Mouse (Mus musculus) adrenal gland, postnatal 4 days (tissue): ENCODE data around the gene Rnasek. TPM values are rescaled to one million over a fixed set of nuclear protein-coding genes. Genes with fewer than 3 reads are reported as not detected.

Experiments used
- DNase-seq, 2 experiments: peaks; one replicate each; pipeline ENCODE4 v3.0.0; 2021 to 2022; ENCODE audit warnings: low spot score in 2 of 2, mixed read lengths in 2 of 2
- total RNA-seq, 2 experiments: library from RNA; stranded (reverse); gene quantifications; 2 replicates each; pipeline ENCODE4 v1.2.3; 2021

The Rnasek gene
- total RNA-seq, 2 experiments from 2014 or later, result 160 to 164 TPM

DNA sequence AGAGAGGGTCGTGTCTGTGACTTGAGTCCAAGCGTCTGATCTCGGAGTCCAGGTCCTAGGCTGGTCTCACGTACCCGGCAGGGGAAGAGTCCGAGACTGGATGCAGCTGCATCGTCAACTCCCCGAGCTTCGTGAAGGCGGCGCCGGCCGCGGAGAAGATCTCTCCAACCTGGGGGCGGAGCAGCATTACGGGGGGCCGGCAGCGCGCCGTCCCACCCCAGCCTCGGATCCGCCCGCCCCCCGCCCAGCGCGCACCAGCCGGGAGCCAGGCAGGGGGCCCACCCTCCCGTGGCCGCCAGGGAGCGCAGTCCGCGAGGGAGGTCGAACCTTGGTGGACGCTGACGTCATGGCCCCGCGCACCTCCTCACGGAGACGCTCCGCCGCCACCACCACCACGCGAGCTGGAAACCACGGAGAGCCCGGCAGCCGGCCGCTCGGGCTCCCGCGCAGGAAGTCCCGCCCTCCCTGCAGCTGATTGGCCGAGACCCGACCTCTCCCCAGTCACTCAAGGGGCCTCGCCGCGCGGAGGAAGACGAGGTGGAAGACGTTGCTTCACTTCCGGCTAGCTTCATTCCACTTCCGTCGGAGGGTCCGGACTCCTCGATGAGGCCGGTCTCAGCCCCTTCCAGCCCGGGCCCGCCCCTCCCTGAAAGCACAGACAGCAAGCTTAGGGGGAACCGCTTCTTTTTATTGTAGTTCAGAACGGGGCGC, 2.0 kb downstream of the Rnasek start, which contains the start of gene 0610010K14Rik:
Gene 0610010K14Rik (minus strand): TSS at position 458 of the 711 bp plus-strand sequence.
- peak; percentile 95 to 96 for DNase-seq

DNA sequence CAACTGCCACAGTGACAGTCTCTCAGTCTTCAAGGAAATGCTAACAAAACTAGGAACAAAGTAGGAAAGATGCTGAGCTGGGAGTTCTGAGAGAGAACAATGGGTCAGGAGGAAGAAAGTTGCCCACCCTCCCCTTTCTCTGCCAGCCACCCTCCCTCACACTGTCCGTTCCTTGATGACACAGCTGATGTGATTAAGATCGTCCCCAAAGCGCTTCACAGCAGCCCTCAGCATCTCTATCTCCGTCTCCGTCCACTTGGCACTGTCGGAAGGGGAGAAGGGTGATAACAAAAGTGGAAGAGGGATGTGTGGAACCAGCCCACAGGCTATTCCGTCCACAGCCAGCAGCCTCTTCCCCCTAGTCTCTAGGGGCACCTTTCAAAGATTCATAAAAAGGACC, 2.9 kb downstream of the Rnasek start:
- DNase-seq, result no peak

DNA sequence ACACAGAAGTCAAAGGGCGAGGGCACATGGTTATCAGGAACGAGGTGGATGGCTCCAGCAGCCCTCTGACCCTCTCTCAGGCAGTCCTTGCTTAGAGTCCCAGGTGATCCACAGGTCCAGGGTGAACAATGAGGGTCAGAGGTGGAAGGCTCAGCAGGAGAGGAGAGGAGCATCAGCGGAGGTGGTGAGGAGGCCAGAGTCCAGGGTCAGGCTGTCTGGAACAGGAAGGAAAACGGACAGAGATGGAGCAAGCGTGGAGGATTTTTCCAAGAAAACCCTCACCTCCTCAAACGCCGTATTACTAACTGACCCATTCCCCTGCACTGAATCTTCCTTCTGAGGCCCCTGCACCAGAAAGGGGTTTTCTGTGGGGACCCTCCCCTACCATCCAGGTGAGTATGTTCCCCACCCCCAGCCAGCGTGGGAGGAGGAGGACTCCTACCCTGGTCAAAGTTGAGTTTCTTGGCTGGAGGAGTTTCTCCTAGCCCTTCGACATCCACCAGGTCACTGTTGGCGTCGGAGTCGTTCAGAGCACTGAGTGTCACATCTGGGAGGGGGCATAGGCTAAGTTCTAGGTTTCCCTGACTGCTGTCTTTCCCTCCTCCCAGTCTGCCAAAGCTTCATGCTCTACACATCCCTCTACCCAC, 4.3 kb downstream of the Rnasek start:
- no peak for DNase-seq

DNA sequence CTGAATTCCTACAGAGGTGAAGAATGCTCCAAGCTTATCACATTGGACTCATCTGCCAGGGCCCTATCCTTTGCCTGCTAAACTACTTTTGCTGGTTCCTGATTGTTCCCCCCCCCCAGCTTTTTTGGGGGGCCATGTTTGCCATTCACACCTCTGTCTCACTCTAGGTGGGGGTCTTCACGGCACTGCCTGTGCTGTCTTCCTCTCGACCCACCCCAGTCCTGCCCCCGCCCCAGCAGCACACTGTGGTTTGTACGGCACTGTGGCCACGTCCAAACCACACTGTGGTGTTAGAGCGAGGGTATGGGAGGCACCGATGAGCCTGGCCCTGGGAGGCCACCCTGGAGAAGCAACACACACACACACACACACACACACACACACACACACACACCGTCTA, 5.1 kb downstream of the Rnasek start:
- no peak for DNase-seq

- no peak for DNase-seq
These were observed 5.6 kb downstream of the Rnasek start for GRCm38 (mm10) chr11:70234037-70234436.

DNA sequence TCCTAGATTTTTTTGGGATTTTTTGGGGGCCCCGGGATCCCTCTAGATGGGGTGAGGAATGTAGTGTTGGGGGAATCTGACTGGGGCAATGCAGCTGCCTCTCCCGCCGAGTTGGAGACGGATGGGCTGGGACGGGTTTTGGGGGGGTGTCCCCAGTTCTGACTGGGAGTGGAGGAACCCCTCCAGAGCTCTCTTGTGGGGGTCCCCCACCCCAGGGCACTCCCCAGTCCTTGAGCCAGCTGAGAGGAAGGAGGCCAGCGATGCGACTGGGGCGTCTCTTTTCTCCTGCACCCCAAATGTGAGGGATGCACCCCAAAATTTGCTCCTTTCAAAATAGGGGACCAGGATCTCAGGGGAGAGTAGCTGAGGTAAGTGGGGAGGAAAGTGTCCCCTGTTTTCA, 6.6 kb downstream of the Rnasek start:
- DNase-seq, result no peak

- DNase-seq, result peak in 1 of 2 experiments; percentile 50
These were observed 7.1 kb downstream of the Rnasek start for GRCm38 (mm10) chr11:70232546-70232945.

DNA sequence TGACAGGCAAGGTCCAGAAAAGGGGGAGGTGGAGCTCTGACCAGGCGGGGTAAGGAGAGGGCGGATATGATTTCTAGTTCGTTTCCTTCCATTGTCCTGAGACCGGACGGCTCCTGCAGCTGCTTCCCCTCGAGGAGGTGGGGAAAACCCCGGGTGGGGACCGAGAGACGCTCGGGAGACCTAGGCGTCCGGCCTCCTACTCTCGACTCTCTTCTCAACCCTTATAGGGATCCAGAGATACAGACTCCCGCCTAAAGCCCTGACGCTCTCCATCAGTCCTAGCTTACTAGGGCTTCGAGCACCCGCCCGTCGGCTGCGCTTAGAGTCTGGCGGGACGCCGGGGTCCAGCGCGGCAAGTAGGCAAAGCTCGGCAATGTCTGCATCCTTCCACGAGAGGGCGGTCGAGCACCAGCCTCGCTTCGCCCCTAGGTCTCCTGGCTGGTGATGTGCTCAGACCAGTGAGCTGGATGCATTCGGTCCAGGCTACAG, 9.4 kb downstream of the Rnasek start:
- DNase-seq, result peak; percentile 64

DNA sequence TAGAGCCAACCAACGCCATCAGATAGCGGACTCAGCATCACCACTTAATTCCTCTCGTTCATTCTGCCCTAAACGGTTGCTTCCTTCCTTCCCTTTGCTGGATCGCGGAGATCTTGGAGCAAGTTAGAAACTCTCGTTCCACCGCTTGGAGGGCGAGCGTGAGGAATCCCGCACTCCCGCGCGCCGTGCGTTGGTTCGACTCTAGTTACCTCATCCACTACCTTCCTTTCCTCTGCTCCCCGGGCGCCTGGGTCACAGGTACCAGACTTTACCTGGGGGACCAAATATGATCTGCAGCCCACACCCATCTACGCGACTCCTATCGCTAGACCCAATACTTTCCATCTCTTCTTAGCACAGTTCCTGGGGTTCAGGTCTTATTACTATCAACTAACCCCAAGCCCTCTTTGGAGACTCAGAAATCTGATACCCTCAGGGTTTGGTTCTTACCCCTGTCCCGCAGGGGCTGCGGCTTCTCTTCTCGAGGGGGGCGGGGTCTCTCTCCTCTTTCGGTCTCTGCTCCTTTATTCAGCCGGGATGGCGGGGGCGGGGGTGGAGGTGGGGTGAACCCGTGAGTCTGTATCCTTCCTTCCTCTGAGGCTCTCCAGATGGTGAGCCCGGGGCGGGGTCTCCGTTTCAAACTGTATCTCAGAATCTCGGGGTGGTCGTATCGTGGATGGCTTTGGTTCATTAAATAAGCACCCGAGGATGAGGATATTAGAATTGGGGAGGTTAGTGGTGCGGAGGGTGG, 10.2 kb downstream of the Rnasek start, which contains the start of gene Bcl6b:
Gene Bcl6b (minus strand): TSS at position 539 of the 751 bp plus-strand sequence.
- DNase-seq, result no peak

DNA sequence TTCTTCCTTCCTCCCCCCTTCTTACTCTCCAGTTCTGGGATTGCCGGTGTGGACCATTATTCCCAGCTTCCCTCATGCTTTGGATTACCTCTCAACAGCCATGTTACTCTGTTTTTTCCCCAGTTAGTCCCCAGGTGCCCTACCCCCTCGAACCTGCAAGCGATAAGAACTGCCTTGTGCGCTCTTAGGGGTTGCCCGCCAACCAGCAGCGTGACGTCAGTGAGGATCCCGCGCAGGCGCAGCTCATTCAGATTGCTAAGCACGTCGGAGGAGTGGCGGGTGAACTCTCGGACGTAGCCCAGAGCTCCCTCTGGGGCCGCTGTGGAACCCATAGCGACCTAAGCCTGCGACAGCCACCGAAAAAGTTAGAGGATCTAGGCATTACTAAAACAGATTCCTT, 10.8 kb downstream of the Rnasek start:
- peak; percentile 55 to 59 for DNase-seq

DNA sequence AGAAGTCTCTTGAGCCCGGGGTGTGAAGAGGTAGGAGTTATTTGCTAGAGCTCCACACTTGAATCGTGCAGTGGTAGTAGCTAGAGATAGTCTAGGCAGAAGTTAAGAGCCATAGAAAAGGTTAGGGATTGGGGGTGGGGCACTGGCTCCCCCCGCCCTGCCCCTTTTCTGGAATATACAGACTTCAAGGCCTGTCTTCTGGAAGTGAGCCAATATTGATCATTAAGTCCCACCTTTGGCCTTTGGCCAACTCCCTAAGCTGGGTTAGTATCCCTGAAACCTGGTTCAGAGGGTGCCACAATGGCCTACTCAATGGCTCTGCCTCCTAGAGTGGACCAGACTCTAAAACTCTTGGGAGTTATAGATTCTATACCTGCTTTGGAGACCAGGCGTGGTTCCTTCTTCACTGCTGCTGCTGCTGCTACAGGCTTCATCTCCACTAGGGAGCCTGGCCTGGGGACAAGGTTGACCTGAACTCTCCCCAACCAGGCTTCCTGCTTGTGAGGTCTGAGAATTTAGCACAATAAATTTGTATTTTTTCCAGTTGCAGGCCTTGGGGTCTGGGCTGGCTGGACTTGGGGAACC, 11.9 kb downstream of the Rnasek start:
- no peak for DNase-seq

DNA sequence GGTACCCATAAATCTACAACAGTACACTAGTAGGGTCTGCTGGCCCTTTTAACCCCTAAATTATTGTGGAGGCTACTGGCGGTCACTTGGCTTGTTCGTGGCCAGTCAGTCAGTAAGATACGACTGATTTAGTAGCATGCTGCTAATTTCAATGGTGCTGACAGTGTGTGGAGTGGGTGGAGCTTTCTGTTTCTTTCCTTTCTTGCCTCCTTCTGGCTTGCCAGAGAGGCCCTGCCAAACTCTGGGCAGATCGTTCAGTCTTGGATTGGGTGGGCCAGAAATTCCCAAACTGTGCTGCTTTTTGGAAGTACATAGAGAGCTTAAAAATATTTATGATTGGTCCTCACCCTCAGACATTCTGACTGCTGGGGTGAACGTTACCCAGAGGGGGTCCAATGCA, 12.5 kb downstream of the Rnasek start:
- no peak for DNase-seq

- no peak for DNase-seq
These were observed 13.1 kb downstream of the Rnasek start for GRCm38 (mm10) chr11:70226602-70226890.

DNA sequence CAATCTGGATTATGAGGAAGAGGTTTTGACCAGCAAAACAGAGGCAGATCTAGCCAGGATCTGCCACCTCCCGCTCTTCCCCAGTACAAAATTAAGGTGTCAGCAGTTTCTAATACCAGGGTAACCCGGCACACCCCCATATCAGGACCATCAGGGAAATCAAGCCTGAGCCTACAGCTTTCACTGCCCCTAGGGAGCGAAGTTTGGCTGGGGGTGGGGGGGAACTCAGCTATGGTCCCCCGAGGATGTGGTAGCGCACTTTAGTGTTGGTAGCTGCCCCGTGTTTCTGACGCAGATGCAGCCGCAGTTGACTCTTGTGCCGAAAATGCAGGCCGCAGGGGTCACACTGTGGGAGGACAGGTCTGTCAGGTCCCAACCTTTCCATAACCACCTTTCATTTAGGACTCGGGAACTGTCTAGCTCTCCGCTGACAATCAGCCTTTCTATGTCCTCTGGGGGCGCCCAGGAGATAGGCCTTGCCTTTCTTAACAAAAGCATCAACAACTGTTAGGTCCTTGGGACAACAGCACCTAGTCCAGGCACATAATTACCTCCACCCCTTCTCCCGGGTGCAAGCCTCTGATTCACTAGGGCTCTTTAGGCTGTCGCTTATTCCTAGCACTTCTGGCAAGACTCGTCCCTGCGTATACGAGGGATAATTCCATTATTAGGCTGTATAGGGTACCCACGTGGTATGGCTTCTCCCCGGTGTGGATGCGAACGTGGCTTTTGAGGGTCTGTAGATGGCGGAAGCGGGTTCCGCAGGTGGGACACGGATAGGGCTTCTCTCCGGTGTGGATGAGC, 13.6 kb downstream of the Rnasek start:
- no peak for DNase-seq

GRCm38 (mm10) chr11:70223724-70224123, 15.9 kb downstream of the Rnasek start:
- DNase-seq, result no peak

DNA sequence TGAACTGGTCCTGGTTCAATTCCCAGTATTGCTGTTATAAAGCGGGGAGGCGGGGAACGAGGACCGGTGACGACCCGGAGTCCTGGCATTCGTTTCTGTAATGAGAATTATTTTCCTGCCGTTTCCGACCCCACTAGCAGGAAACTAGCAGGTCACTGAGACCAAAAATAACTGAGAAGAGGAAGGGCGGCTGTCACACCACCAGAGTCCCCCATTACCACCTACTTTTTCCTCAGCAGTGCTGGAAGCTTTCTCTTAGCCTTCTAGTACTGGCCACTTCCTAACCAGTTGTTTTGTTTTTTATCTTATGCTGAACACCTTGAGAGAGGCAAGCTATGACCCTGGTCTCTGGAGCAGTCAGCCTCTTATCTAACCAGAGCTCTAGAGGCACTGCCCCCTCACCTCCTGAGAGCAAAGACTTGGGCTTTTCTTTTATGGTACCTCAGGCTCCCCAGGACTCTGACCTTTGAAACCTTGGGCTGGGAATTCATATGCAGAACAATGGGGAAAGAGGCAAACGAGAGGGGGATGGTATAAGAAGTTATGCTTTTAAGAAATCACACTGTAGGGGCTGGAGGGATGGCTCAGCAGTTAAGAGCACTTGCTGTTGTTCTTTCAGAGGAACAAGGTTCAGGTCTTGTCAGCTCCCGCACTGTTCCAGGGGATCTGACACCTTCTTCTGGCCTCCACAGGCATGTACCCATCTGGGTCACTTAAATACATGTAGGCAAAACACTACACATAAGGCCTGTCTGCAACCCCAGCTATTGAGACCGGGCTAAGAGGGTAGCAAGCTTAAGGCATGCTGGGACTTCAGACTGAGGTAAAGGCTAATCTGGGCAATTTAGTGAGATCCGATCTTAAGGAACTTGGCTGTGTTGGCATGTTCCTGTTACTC, 17.8 kb downstream of the Rnasek start:
- DNase-seq, result no peak

- DNase-seq, result peak; percentile 68 to 83
These were observed 18.7 kb downstream of the Rnasek start, which contains the start of gene Slc16a13 for GRCm38 (mm10) chr11:70220731-70221602. TSS of gene Slc16a13 (minus strand) at chr11:70221064.

- DNase-seq, result no peak
These were observed 19.3 kb downstream of the Rnasek start for GRCm38 (mm10) chr11:70220323-70220722.

DNA sequence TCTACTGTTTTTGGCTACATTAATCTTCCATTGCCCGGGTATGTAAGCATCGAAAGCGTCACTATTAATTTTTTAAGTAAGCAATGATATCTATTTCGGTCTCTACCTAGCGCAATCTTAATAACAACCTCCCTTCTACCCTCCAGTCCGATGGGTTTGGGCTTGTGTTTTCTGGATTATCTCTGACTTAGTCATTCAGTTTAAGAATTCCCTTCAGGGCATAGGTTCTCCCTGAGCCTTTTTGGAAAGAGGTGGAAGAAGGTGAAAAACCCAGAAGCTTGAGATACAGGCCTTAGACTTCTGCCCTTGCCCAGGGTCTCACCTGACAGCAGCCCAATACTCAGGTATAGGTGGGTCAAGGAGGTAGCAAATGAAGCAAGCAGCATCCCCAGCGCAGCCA, 19.8 kb downstream of the Rnasek start:
- DNase-seq, result no peak
